Comparison of ENCODE assay signal across 13 mouse cellular contexts in the genomic region with DNA sequence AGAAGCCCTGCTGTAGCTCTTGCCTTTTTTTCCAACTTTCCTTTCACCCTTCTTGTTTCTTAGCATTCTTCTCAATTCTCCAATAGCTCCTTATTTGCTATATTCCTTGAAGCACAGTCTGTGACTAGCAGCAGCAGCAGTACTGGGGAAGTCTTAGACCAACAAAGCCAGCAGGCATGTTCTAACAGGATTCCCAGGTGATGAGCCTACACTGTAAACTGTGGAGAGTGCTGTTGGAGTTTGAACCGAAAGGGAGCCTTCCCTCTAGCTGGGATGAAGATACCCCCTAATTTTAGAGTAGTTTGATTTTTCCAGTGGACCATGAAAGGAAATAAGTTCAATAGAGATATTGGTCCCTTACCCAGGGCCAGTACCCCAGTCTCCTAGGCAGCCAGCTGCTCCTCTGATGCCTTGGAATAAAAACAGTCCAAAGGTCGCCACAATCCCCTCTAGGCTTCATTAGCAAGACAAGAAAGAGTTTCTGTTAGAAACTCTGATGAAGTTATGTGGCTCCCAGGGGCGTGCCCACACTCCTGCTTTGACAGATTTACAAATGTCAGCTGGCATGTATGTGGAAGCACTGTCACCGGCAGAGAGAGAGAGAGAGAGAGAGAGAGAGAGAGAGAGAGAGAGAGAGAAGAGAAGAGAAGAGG. TPM values are rescaled to one million over a fixed set of nuclear protein-coding genes. Genes with fewer than 3 reads are reported as not detected.
DNase-seq lines count a peak whose midpoint lies in the region; ATAC-seq lines count a peak whose summit lies in the region.
"Had no signal": no experiment of that assay in that cellular context is flagged by ENCODE, and none has a peak within 500 bp of the region (broad histone marks: within the 10 kb centered on the region; RNA-seq: fewer than 3 reads in every experiment).

No protein-coding gene starts in this region.

- no peak overlapping the region for H3K4me2 ChIP-seq in intestine, embryonic 16.5 days (ENCODE audit: low read depth, low read length)
- H3K4me2 ChIP-seq in stomach, embryonic 16.5 days (ENCODE audit: low read depth, low read length) = no peak overlapping the region
- H3K4me2 ChIP-seq: lung, embryonic 14.5 days had no signal

- DNase-seq in kidney, postnatal 10 days = peak; percentile 28
- DNase-seq in kidney, adult 18-20 months = no peak
- peak; percentile 23 for DNase-seq in embryo, embryonic 11.5 days (ENCODE audit: low read depth, low spot score)
- no peak for DNase-seq in urinary bladder, adult 2 months (ENCODE audit: low spot score)
- DNase-seq in ovary, adult 18-20 months (ENCODE audit: low spot score) = no peak
- DNase-seq: cerebellum, postnatal 14 days; heart, adult 2 months; heart, postnatal 4 days; thymus, postnatal 25 days had no signal

- 0 out of 2 replicates have a peak, but pooled peaks cover 3% of the 10 kb centered on the region for H3K4me1 ChIP-seq in intestine, embryonic 16.5 days (ENCODE audit: control insufficient read depth, insufficient read depth, low read length)
- peaks cover 3% of the 10 kb centered on the region for H3K4me1 ChIP-seq in stomach, embryonic 16.5 days (ENCODE audit: control insufficient read depth, insufficient read depth, low read length)

- ATAC-seq in intestine, embryonic 16.5 days = peak; percentile 64; the same call in 1 of the 2 replicates
- no peak for ATAC-seq in stomach, embryonic 16.5 days (ENCODE audit: insufficient read depth, low FRiP score)

- no peak overlapping the region for H3K4me3 ChIP-seq in intestine, embryonic 16.5 days (ENCODE audit: low read length)
- no peak overlapping the region for H3K4me3 ChIP-seq in stomach, embryonic 16.5 days (replicated peaks; ENCODE audit: low read length)
- H3K4me3 ChIP-seq: heart, adult 2 months; layer of hippocampus, adult 2 months had no signal

- H3K27me3 ChIP-seq in intestine, embryonic 16.5 days (replicated peaks; ENCODE audit: control insufficient read depth, insufficient read depth, low read length) = no peaks in the 10 kb centered on the region
- no peaks in the 10 kb centered on the region for H3K27me3 ChIP-seq in stomach, embryonic 16.5 days (ENCODE audit: control insufficient read depth, insufficient read depth, low read length)

- no peaks in the 10 kb centered on the region for H3K36me3 ChIP-seq in intestine, embryonic 16.5 days (ENCODE audit: control insufficient read depth, insufficient read depth, low read length)
- H3K36me3 ChIP-seq in stomach, embryonic 16.5 days (ENCODE audit: control insufficient read depth, insufficient read depth, low read length) = no peaks in the 10 kb centered on the region

- H3K9me3 ChIP-seq in intestine, embryonic 16.5 days (ENCODE audit: control insufficient read depth, low read length) = no peaks in the 10 kb centered on the region
- H3K9me3 ChIP-seq in stomach, embryonic 16.5 days (replicated peaks; ENCODE audit: control insufficient read depth, low read length) = 0 out of 2 replicates have a peak, but pooled peaks cover 7% of the 10 kb centered on the region

- WGBS in intestine, embryonic 16.5 days = 8% methylated on average over 4 of the region's 4 CpGs
- 9% methylated on average over 4 of the region's 4 CpGs for WGBS in stomach, embryonic 16.5 days

- no peak overlapping the region for H3K27ac ChIP-seq in intestine, embryonic 16.5 days (ENCODE audit: low read length)
- peak overlapping the region; percentile 18; the same call in 1 of the 2 replicates for H3K27ac ChIP-seq in stomach, embryonic 16.5 days (ENCODE audit: low read length)
- H3K27ac ChIP-seq: heart, adult 2 months; layer of hippocampus, adult 2 months had no signal

- H3K9ac ChIP-seq in intestine, embryonic 16.5 days (ENCODE audit: low read depth, low read length) = no peak overlapping the region
- no peak overlapping the region for H3K9ac ChIP-seq in stomach, embryonic 16.5 days (ENCODE audit: low read length)
- H3K9ac ChIP-seq: lung, embryonic 14.5 days had no signal

RNA-seq across cellular contexts. Expression of a gene that starts 46.7 kb away (rescaled TPM):
- 12.7 and 15.1 TPM in 2 replicates for polyA plus RNA-seq in intestine, embryonic 16.5 days (2015; fragmentation: Nextera tagmentation; extraction: Ambion mirVana)
- 34.0 and 38.3 TPM in 2 replicates for polyA plus RNA-seq in stomach, embryonic 16.5 days (2015; fragmentation: Nextera tagmentation; extraction: Ambion mirVana)
- 117 and 147 TPM in 2 replicates for polyA plus RNA-seq in urinary bladder, adult 2 months (2012; rRNA removed)

Comparison
In these comparisons a context has a peak if more than half of its experiments do, and no peak if none do; other contexts are left out.
1. DNase-seq: peak in kidney, postnatal 10 days (single experiment) and embryo, embryonic 11.5 days (single experiment); none in kidney, adult 18-20 months (single experiment), urinary bladder, adult 2 months (single experiment) and ovary, adult 18-20 months (single experiment).